Mouse (Mus musculus) megakaryocyte, adult 5-6 weeks (primary cell): ENCODE measurements around the gene Ap3d1. TPM values are rescaled to one million over a fixed set of nuclear protein-coding genes. Genes with fewer than 3 reads are reported as not detected.

ENCODE experiments used
- ATAC-seq: 2 replicates; pipeline ENCODE4 v1.8.0; 2016; ENCODE audit warnings: mild to moderate bottlenecking, inconsistent platforms; ENCODE audit not compliant: poor library complexity, severe bottlenecking
- total RNA-seq, 2 experiments: library from RNA; stranded (forward) in 1 of 2; stranded (reverse) in 1 of 2; fragments of 153-499, 151-499 nt in 1 of 2; fragments of 221-1000, 200-1000 nt in 1 of 2; gene quantifications; 2 replicates each; pipeline versions ENCODE4 v1.2.3 to v1.2.4; 2015 to 2017

Gene Ap3d1
- total RNA-seq, 2 experiments from 2014 or later = 42.6 to 48.6 TPM

- no peak for ATAC-seq
These were observed 57.1 kb downstream of the Ap3d1 start for GRCm38 (mm10) chr10:80684984-80685383.

GRCm38 (mm10) chr10:80684214-80684613 is 57.9 kb downstream of the Ap3d1 start:
- ATAC-seq = peak; percentile 81

- no peak for ATAC-seq
These were observed 58.4 kb downstream of the Ap3d1 start for GRCm38 (mm10) chr10:80683647-80684046.

- ATAC-seq = no peak
These were observed 60.1 kb downstream of the Ap3d1 start for GRCm38 (mm10) chr10:80682003-80682402.

- no peak for ATAC-seq
These were observed 61.8 kb downstream of the Ap3d1 start for GRCm38 (mm10) chr10:80680260-80680696.

- no peak for ATAC-seq
These were observed 62.4 kb downstream of the Ap3d1 start for GRCm38 (mm10) chr10:80679556-80680259.

- ATAC-seq = no peak
These were observed 63.3 kb downstream of the Ap3d1 start for GRCm38 (mm10) chr10:80678601-80679377.

GRCm38 (mm10) chr10:80677942-80678436 is 64.1 kb downstream of the Ap3d1 start, which contains the start of gene Mknk2:
Gene Mknk2, minus strand, starts transcription at chr10:80678112.
- peak; percentile 55 for ATAC-seq

- ATAC-seq = 0 out of 2 replicates have a peak, but pooled peaks have one; percentile 3
These were observed 64.8 kb downstream of the Ap3d1 start for GRCm38 (mm10) chr10:80677128-80677875.

- ATAC-seq = peak; percentile 66
These were observed 65.7 kb downstream of the Ap3d1 start for GRCm38 (mm10) chr10:80676198-80676928.

- ATAC-seq = peak; percentile 0; the same call in 1 of the 2 replicates
These were observed 66.5 kb downstream of the Ap3d1 start for GRCm38 (mm10) chr10:80675405-80676197.

GRCm38 (mm10) chr10:80674851-80675404 is 67.1 kb downstream of the Ap3d1 start:
- no peak for ATAC-seq

GRCm38 (mm10) chr10:80674161-80674711 is 67.8 kb downstream of the Ap3d1 start:
- ATAC-seq = no peak

- no peak for ATAC-seq
These were observed 68.4 kb downstream of the Ap3d1 start for GRCm38 (mm10) chr10:80673690-80674089.

GRCm38 (mm10) chr10:80671936-80672690 is 70.0 kb downstream of the Ap3d1 start:
- ATAC-seq = no peak

GRCm38 (mm10) chr10:80671251-80671650 is 70.8 kb downstream of the Ap3d1 start:
- ATAC-seq = no peak

GRCm38 (mm10) chr10:80670531-80670930 is 71.5 kb downstream of the Ap3d1 start:
- no peak for ATAC-seq
